Mouse (Mus musculus) limb, embryonic 15.5 days (tissue): ENCODE results near the gene Tbc1d23. TPM values are rescaled to one million over a fixed set of nuclear protein-coding genes. Genes with fewer than 3 reads are reported as not detected.
"Not testable (repeated sequence)": the region's sequence is repeated elsewhere in the genome, so short reads cannot be mapped to it uniquely, and the experiment has no call there.

Source experiments
- ATAC-seq: fragments of 200-750 bp; cut with Nextera tagmentation; 2 replicates; pipeline ENCODE4 v1.8.0; 2017; ENCODE audit warnings: low read depth, moderate TSS enrichment; ENCODE audit not compliant: insufficient number of reproducible peaks, low FRiP score, low TSS enrichment
- H3K27ac ChIP-seq: fragments of 300-500 bp; sonication (generic); 2 replicates; pipeline ENCODE4 v1.5.1; 2015; ENCODE audit warnings: moderate library complexity, mild to moderate bottlenecking, inconsistent platforms
- H3K27me3 ChIP-seq: fragments of 300-500 bp; sonication (generic); 2 replicates; pipeline ENCODE4 v1.6.1; 2015; ENCODE audit warnings: inconsistent platforms
- H3K36me3 ChIP-seq: fragments of 300-500 bp; sonication (generic); 2 replicates; pipeline ENCODE4 v1.6.1; 2015; ENCODE audit warnings: inconsistent platforms
- H3K4me1 ChIP-seq: fragments of 300-500 bp; sonication (generic); 2 replicates; pipeline ENCODE4 v1.6.1; 2015; ENCODE audit warnings: inconsistent platforms
- H3K4me2 ChIP-seq: fragments of 300-500 bp; sonication (generic); 2 replicates; pipeline ENCODE4 v1.6.1; 2015; ENCODE audit warnings: mild to moderate bottlenecking, inconsistent platforms
- H3K4me3 ChIP-seq: fragments of 300-500 bp; sonication (generic); 2 replicates; pipeline ENCODE4 v1.5.1; 2015; ENCODE audit warnings: mild to moderate bottlenecking, inconsistent platforms
- H3K9ac ChIP-seq: fragments of 300-500 bp; sonication (generic); 2 replicates; pipeline ENCODE4 v1.6.1; 2015; ENCODE audit warnings: inconsistent platforms
- H3K9me3 ChIP-seq: fragments of 300-500 bp; sonication (generic); 2 replicates; pipeline ENCODE4 v1.6.1; 2016; ENCODE audit warnings: inconsistent platforms
- WGBS: fragments of 180-500 bp; shearing (Covaris S2); methylation state at CpG from one replicate; pipeline ENCODE4 v1.1.7; 2015; 5-methylcytosine and 5-hydroxymethylcytosine counted together
- polyA plus RNA-seq: library from polyadenylated mRNA; unstranded; fragments of >200 nt; fragmentation: Nextera tagmentation; extraction: Ambion mirVana; gene quantifications from 2 replicates; pipeline ENCODE4 v1.2.1, GENCODE M21; 2015

Gene Tbc1d23
- polyA plus RNA-seq, 1 experiment from 2014 or later, result 34.6 TPM

GRCm38 (mm10) chr16:57247464-57247863, 16.2 kb upstream of the Tbc1d23 start:
- no peaks in the 10 kb centered on the region for H3K27me3 ChIP-seq
- H3K4me2 ChIP-seq, result no peak overlapping the region
- 0 out of 2 replicates have a peak, but pooled peaks cover 6% of the 10 kb centered on the region for H3K4me1 ChIP-seq
- H3K4me3 ChIP-seq, result no peak overlapping the region
- 96% methylated on average over 4 of the region's 4 CpGs for WGBS
- no peaks in the 10 kb centered on the region for H3K9me3 ChIP-seq
- no peak overlapping the region for H3K9ac ChIP-seq
- H3K36me3 ChIP-seq, result no peaks in the 10 kb centered on the region
- no peak overlapping the region for H3K27ac ChIP-seq
- no peak for ATAC-seq

GRCm38 (mm10) chr16:57246596-57246995, 15.3 kb upstream of the Tbc1d23 start:
- H3K4me1 ChIP-seq, result 0 out of 2 replicates have a peak, but pooled peaks cover 6% of the 10 kb centered on the region

GRCm38 (mm10) chr16:57243858-57244248, 12.5 kb upstream of the Tbc1d23 start:
- Histone ChIP-seq H3K4me1 (0 out of 2 replicates have a peak, but pooled peaks cover 6% of the 10 kb centered on the region), H3K4me2 (no peak overlapping the region), H3K27ac (0 out of 2 replicates have a peak overlapping the region, but pooled peaks have one; percentile 62), H3K9ac (no peak overlapping the region), H3K36me3 (no peaks in the 10 kb centered on the region), H3K9me3 (no peaks in the 10 kb centered on the region), H3K27me3 (no peaks in the 10 kb centered on the region), H3K4me3 (no peak overlapping the region)
- 0 out of 2 replicates have a peak, but pooled peaks have one; percentile 44 for ATAC-seq
- WGBS, result 9% methylated on average over 6 of the region's 6 CpGs

More at GRCm38 (mm10) chr16:57246596-57246995, 15.3 kb upstream of the Tbc1d23 start:
- Histone ChIP-seq H3K4me2 (no peak overlapping the region), H3K27me3 (no peaks in the 10 kb centered on the region), H3K27ac (no peak overlapping the region), H3K36me3 (no peaks in the 10 kb centered on the region), H3K4me3 (no peak overlapping the region), H3K9me3 (no peaks in the 10 kb centered on the region), H3K9ac (no peak overlapping the region)
- WGBS, result 91% methylated on average over 3 of the region's 3 CpGs
- no peak for ATAC-seq

- Histone ChIP-seq H3K4me1 (0 out of 2 replicates have a peak, but pooled peaks cover 6% of the 10 kb centered on the region), H3K9ac (no peak overlapping the region), H3K27ac (0 out of 2 replicates have a peak overlapping the region, but pooled peaks have one; percentile 62), H3K36me3 (no peaks in the 10 kb centered on the region), H3K4me2 (no peak overlapping the region), H3K27me3 (no peaks in the 10 kb centered on the region), H3K9me3 (no peaks in the 10 kb centered on the region), H3K4me3 (no peak overlapping the region)
- 25% methylated on average over 10 of the region's 10 CpGs for WGBS
- peak; percentile 48; the same call in 1 of the 2 replicates for ATAC-seq
These were observed 12.0 kb upstream of the Tbc1d23 start for GRCm38 (mm10) chr16:57243205-57243857.

GRCm38 (mm10) chr16:57242857-57243204, 11.5 kb upstream of the Tbc1d23 start:
- Histone ChIP-seq H3K4me3 (no peak overlapping the region), H3K36me3 (no peaks in the 10 kb centered on the region), H3K4me1 (0 out of 2 replicates have a peak, but pooled peaks cover 6% of the 10 kb centered on the region), H3K27ac (no peak overlapping the region), H3K9ac (no peak overlapping the region), H3K27me3 (no peaks in the 10 kb centered on the region), H3K9me3 (no peaks in the 10 kb centered on the region), H3K4me2 (no peak overlapping the region)
- WGBS, result 76% methylated on average over 5 of the region's 5 CpGs
- no peak for ATAC-seq

DNA sequence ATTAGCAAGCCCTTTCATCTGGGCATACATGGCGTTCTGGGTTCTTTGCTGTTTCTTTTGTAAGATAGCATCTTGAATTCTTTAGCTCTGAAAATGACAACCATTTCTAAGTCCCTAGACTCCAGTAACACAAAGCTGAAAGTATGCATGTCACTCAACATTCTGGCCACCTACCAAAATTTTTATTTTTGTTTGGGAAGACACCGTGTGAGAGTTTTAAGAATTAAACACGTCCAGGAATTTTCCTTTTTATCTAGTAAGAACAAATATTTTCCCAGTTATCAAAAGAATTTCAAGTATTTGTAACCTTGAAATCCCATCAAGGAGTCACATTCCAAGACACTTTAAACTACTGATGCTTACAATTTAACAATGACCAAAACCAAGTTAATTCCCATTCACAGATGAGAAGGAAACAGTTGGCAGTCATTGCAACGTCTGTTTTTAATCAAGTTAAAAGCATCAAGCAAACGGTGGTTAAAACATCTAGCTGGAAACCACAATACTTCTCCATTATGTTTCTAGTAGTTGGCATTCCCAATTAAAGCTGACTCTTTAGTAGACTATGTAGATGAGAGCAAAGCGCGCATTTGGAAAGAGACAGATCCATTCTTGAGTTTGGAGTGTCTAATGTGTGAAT, 4.7 kb upstream of the Tbc1d23 start:
- Histone ChIP-seq H3K9ac (no peak overlapping the region), H3K9me3 (no peaks in the 10 kb centered on the region), H3K4me2 (no peak overlapping the region), H3K4me1 (no peaks in the 10 kb centered on the region), H3K27me3 (no peaks in the 10 kb centered on the region), H3K4me3 (no peak overlapping the region), H3K27ac (no peak overlapping the region), H3K36me3 (no peaks in the 10 kb centered on the region)
- ATAC-seq, result no peak
- WGBS, result 35% methylated on average over 7 of the region's 7 CpGs

DNA sequence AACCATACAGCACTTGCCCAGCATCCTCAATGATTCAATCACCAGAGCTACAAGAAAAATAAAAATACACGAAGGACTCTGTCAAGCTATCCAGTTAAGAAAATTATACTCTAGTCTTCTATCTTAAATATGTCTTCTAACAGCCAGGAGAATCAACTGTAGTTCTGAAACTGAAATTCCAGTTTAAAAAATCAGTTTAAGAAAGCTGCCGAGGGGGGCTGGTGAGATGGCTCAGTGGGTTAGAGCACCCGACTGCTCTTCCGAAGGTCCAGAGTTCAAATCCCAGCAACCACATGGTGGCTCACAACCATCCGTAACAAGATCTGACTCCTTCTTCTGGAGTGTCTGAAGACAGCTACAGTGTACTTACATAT, 620 bp upstream of the Tbc1d23 start:
- ATAC-seq, result not testable (repeated sequence)
- 67% methylated on average over 5 of the region's 5 CpGs for WGBS
- peak overlapping the region; percentile 83; the same call in 1 of the 2 replicates for H3K27ac ChIP-seq

GRCm38 (mm10) chr16:57226444-57226843, 4.9 kb downstream of the Tbc1d23 start:
- Histone ChIP-seq H3K4me2 (no peak overlapping the region), H3K36me3 (no peaks in the 10 kb centered on the region), H3K27me3 (no peaks in the 10 kb centered on the region), H3K27ac (no peak overlapping the region), H3K9me3 (no peaks in the 10 kb centered on the region), H3K9ac (no peak overlapping the region), H3K4me1 (peaks cover 10% of the 10 kb centered on the region), H3K4me3 (no peak overlapping the region)
- WGBS, result 75% methylated on average over 5 of the region's 5 CpGs
- ATAC-seq, result no peak

More for the DNA sequence above, 620 bp upstream of the Tbc1d23 start:
- peaks cover 10% of the 10 kb centered on the region for H3K4me1 ChIP-seq
- H3K9ac ChIP-seq, H3K36me3 ChIP-seq, H3K9me3 ChIP-seq, H3K27me3 ChIP-seq: not testable (repeated sequence)
- H3K4me2 ChIP-seq, result peak overlapping the region; percentile 58
- H3K4me3 ChIP-seq, result peak overlapping the region; percentile 96

DNA sequence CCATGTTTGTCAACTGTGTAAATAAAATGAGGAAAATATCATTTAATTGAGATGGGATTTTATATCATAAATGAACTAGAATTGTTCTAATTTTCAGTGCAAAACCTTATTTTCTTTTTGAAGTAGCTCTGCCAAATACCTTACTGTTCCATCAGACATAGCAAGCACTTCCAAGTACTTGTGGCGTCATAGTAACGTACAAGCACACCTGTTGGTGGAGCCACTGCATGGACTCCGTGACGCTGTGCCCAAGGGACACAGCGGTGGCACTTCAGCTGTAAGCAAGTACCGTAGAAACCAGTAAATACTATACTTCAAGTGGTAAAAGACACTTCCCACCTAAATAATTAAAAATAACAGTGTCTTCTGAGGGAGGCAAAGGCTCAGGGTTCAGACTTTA, 10.9 kb downstream of the Tbc1d23 start:
- Histone ChIP-seq H3K4me3 (no peak overlapping the region), H3K9me3 (no peaks in the 10 kb centered on the region), H3K9ac (no peak overlapping the region), H3K27ac (no peak overlapping the region), H3K36me3 (peaks cover 20% of the 10 kb centered on the region), H3K27me3 (no peaks in the 10 kb centered on the region), H3K4me2 (no peak overlapping the region), H3K4me1 (no peaks in the 10 kb centered on the region)
- no peak for ATAC-seq
- 93% methylated on average over 6 of the region's 6 CpGs for WGBS

DNA sequence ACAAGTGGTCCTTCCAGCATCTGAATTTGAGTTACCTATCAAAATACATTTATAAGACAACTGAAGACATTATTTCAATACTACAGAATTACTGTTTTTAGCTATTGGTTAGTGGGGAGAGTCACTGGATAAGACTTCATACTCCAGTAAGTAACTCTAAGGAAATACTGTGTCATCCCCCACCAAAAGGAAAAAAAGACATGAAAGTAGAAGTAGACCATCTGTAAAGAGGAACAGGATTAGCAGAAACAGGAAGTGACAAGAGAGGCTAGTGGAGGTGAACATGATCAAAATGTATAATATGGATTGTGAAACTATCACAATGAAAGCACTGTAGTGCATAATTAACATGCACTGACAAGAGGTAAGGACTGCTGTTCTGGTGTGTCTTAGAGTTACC, 15.3 kb downstream of the Tbc1d23 start:
- ATAC-seq, result no peak

GRCm38 (mm10) chr16:57211037-57211436, 20.3 kb downstream of the Tbc1d23 start:
- no peaks in the 10 kb centered on the region for H3K9me3 ChIP-seq
- H3K27me3 ChIP-seq, result no peaks in the 10 kb centered on the region
- H3K36me3 ChIP-seq, result peaks cover 35% of the 10 kb centered on the region
- no peak overlapping the region for H3K9ac ChIP-seq
- no peaks in the 10 kb centered on the region for H3K4me1 ChIP-seq
- H3K4me3 ChIP-seq, result no peak overlapping the region
- WGBS, result 87% methylated on average over 2 of the region's 2 CpGs
- H3K4me2 ChIP-seq, result no peak overlapping the region
- no peak for ATAC-seq
- no peak overlapping the region for H3K27ac ChIP-seq

More for the DNA sequence above, 15.3 kb downstream of the Tbc1d23 start:
- Histone ChIP-seq H3K36me3 (peaks cover 42% of the 10 kb centered on the region), H3K27me3 (no peaks in the 10 kb centered on the region), H3K27ac (no peak overlapping the region), H3K4me1 (no peaks in the 10 kb centered on the region), H3K9ac (no peak overlapping the region), H3K4me2 (no peak overlapping the region), H3K4me3 (no peak overlapping the region), H3K9me3 (no peaks in the 10 kb centered on the region)

DNA sequence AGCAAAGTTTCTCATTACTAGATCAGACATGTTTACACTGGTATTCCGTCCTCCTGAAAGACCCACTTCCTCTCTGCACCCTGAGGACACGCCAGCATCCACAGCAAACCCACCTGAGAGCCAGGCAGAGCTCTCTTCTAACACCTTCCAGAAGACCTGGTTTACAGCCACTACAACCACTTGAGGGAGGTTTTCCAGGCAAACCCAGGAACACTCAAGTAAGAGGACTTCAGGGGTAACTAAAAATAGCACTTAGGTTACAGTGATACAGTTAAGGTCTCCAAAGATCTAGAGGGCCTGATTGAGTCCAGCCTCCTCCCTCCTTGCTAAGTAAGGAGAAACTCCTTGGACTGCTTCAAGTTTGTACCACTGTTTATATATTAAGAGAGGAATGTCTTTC, 23.0 kb downstream of the Tbc1d23 start:
- Histone ChIP-seq H3K27me3 (no peaks in the 10 kb centered on the region), H3K9me3 (no peaks in the 10 kb centered on the region), H3K4me2 (no peak overlapping the region), H3K4me1 (no peaks in the 10 kb centered on the region), H3K36me3 (peaks cover 30% of the 10 kb centered on the region), H3K4me3 (no peak overlapping the region), H3K9ac (no peak overlapping the region), H3K27ac (0 out of 2 replicates have a peak overlapping the region, but pooled peaks have one; percentile 13)
- ATAC-seq, result no peak
- WGBS, result 62% methylated on average over 2 of the region's 2 CpGs
